Mouse (Mus musculus): Measurements from ENCODE around the gene Tepp. TPM values are rescaled to one million over a fixed set of nuclear protein-coding genes. Genes with fewer than 3 reads are reported as not detected.
A peak's percentile ranks its signal among the peaks of the same experiment; 100 is the strongest.

Tepp gene
- total and polyA plus RNA-seq, 2 experiments from 2014 or later = not detected

DNA sequence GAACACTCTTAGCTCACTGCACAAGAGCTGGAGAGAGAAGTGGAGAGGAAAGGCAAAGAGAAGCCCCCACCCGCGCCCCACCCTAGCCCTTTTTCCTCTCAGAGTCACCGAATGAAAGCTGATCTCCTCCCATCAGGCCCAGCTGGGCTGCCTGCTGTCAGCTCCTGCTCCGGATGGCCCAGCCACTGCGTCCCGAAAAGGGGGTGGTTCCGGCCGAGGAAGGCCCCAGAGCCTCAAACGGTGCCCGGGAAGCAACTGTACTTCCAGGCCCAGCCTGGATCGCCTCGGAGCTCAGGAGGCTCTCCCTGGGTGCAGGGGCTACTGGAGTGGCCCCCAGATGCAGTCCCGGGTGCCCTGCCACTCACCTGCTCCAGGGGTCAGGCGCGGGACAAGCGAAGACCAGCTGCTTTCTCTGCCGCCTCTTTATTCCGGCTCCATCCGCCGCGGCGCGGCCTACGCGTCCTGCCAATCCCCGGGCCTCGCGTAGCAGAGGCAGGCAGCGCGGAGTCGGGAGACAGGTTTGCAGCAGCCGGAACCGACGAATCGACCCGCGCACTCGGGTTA, 20.9 kb downstream of the Tepp start:
- Histone ChIP-seq H3K27me3 (ENCODE audit: control insufficient read depth, insufficient read depth, low read length) (no peaks in the 10 kb centered on the region), H3K4me1 (ENCODE audit: control insufficient read depth, insufficient read depth) (peaks cover 9% of the 10 kb centered on the region; the same call in 1 of the 2 replicates), H3K9ac (replicated peaks; ENCODE audit: low read depth, low read length) (peak overlapping the region; percentile 86), H3K9me3 (replicated peaks; ENCODE audit: control insufficient read depth, low read length) (no peaks in the 10 kb centered on the region), H3K4me2 (ENCODE audit: low read depth, low read length) (peak overlapping the region; percentile 84), H3K4me3 (ENCODE audit: low read depth, low read length) (peak overlapping the region; percentile 89), H3K36me3 (replicated peaks; ENCODE audit: control insufficient read depth, insufficient read depth, low read length) (peaks cover 49% of the 10 kb centered on the region), H3K27ac (ENCODE audit: low read depth) (peak overlapping the region; percentile 95)
- DNase-seq (ENCODE audit: low spot score) = peak; percentile 55
- TF ChIP-seq EP300 (IDR thresholded peaks at IDR 0.05; ENCODE audit: low read depth) (no peak; the same call in 1 of the 2 replicates), CTCF (IDR thresholded peaks at IDR 0.05; ENCODE audit: low read depth) (no peak)
- peak; percentile 47 for ATAC-seq (ENCODE audit: insufficient read depth, low read depth)
- WGBS = under 1% methylated on average over 37 of the region's 38 CpGs

DNA sequence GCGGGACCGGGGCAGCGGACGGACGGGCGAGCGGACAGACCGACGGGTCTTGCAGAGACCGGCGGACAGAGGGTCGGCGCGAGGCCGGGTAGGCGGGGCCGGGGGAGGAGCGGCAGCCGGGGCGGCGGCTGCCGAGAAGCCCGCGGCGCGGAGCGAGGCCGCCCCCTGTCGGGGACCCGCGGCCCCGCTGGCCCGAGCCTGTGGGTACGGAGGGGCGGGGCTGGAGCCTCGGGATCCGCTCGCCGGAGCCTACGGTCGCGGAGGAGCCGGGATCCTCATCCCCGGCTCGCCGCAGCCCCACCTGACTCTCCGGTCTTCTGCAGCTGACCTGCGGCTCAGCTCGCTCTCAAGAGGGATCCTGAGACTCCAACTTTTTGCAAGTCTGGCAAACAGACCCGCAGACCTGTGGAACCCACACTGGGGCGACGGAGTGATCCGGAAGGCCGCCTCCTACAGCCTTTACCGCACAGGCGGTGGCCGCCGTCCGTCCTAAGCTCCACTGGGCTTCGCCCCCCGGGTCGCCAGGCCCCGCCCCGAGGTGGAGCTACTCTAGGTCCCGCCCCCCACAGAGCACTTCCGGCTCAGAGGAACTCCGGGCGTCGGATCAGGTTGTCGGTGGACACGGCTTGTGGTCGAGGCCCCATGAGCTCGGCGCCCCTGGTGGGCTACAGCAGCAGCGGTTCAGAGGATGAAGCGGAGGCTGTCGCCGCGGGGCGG, 21.5 kb downstream of the Tepp start, which contains the start of the genes Zfp319 and Usb1:
TSS of gene Zfp319 (minus strand) at position 231 of the 717 bp plus-strand sequence.
TSS of gene Usb1 (plus strand) at position 565 of the 717 bp plus-strand sequence.
- under 1% methylated on average over 67 of the region's 80 CpGs for WGBS

DNA sequence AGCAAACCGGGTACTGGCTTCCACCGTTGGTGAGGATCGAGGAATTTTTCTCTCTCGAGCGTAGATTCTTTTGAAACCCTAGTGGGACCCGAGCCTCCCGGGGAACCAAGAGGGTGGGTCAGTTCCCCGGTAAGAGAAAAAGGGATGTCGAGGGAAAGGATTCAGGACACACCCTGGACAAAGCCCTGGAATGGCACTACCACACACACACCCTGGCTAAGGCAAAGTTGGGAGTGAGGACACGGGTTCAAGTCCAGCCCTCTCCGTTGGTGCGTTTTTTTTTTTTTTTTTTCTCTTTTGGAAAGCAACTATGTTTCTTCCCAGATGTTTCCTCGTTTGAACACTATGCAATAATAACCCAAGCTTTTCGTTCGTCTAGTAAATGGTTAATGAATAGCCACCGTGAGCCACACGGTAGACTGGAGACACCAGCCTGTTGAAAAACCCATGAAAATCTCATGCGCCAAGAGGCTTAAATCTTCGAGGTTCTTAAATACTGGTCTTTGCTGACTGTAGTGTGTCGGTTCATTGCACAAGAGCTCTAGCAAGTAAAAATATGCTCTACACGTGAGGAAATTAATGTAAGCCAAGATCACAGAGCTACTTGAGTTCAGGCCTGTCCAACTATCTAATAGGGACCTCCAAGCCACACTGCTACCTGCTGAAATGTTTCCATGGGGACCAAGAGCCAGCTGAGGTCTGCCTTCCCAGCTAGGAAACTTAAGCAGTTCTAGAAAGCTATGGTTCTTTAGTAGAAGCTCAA, 22.3 kb downstream of the Tepp start:
- H3K27ac ChIP-seq (ENCODE audit: low read depth) = peak overlapping the region; percentile 95
- TF ChIP-seq CTCF (IDR thresholded peaks at IDR 0.05; ENCODE audit: low read depth) = no peak
- TF ChIP-seq EP300 (IDR thresholded peaks at IDR 0.05; ENCODE audit: low read depth) = no peak
- DNase-seq (ENCODE audit: low spot score) (no peak), ATAC-seq (ENCODE audit: insufficient read depth, low read depth) (no peak)
- 22% methylated on average over 21 of the region's 21 CpGs for WGBS
- peak overlapping the region; percentile 84 for H3K4me2 ChIP-seq (ENCODE audit: low read depth, low read length)
- peak overlapping the region; percentile 89 for H3K4me3 ChIP-seq (ENCODE audit: low read depth, low read length)
- H3K4me1 ChIP-seq (ENCODE audit: control insufficient read depth, insufficient read depth) = peaks cover 9% of the 10 kb centered on the region; the same call in 1 of the 2 replicates
- peaks cover 40% of the 10 kb centered on the region for H3K36me3 ChIP-seq (replicated peaks; ENCODE audit: control insufficient read depth, insufficient read depth, low read length)
- peak overlapping the region; percentile 86; the same call in 1 of the 2 replicates for H3K9ac ChIP-seq (replicated peaks; ENCODE audit: low read depth, low read length)
- no peaks in the 10 kb centered on the region for H3K9me3 ChIP-seq (replicated peaks; ENCODE audit: control insufficient read depth, low read length)
- H3K27me3 ChIP-seq (ENCODE audit: control insufficient read depth, insufficient read depth, low read length) = no peaks in the 10 kb centered on the region

More for the DNA sequence above, 21.5 kb downstream of the Tepp start, which contains the start of the genes Zfp319 and Usb1:
- Histone ChIP-seq H3K27me3 (ENCODE audit: control insufficient read depth, insufficient read depth, low read length) (no peaks in the 10 kb centered on the region), H3K4me1 (ENCODE audit: control insufficient read depth, insufficient read depth) (peaks cover 9% of the 10 kb centered on the region; the same call in 1 of the 2 replicates), H3K4me3 (ENCODE audit: low read depth, low read length) (peak within 1 kb of the TSS; percentile 89), H3K4me2 (ENCODE audit: low read depth, low read length) (peak within 1 kb of the TSS; percentile 84), H3K9me3 (replicated peaks; ENCODE audit: control insufficient read depth, low read length) (no peaks in the 10 kb centered on the region), H3K27ac (ENCODE audit: low read depth) (peak within 1 kb of the TSS; percentile 95), H3K9ac (replicated peaks; ENCODE audit: low read depth, low read length) (peak within 1 kb of the TSS; percentile 86), H3K36me3 (replicated peaks; ENCODE audit: control insufficient read depth, insufficient read depth, low read length) (peaks cover 47% of the 10 kb centered on the region)
- ATAC-seq (ENCODE audit: insufficient read depth, low read depth) (peak; percentile 94), DNase-seq (ENCODE audit: low spot score) (peak; percentile 89)
- TF ChIP-seq CTCF (IDR thresholded peaks at IDR 0.05; ENCODE audit: low read depth) (peak; percentile 61), EP300 (IDR thresholded peaks at IDR 0.05; ENCODE audit: low read depth) (0 out of 2 replicates have a peak, but pooled peaks have one; percentile 65)

DNA sequence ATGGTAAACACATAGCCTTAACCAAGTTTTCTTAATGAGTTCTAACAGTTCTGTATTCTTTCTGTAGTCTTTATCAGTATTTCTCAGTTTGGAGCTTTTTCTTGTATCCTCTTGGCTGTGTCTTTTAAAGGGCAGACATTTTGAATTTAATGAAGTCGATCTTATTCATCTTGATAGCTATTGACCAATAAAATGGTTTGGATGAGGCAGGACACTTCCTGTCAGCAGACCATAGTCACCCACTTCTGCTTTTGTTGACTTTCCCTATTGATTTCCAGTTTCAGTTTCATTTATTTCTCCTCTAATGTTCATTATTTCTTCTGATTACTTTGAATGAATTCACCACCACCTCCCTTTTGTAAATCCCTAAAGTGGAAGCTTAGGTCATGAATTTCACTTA, 25.3 kb downstream of the Tepp start:
- no peak for TF ChIP-seq EP300 (IDR thresholded peaks at IDR 0.05; ENCODE audit: low read depth)
- no peak for TF ChIP-seq CTCF (IDR thresholded peaks at IDR 0.05; ENCODE audit: low read depth)
- peaks cover 45% of the 10 kb centered on the region for H3K36me3 ChIP-seq (replicated peaks; ENCODE audit: control insufficient read depth, insufficient read depth, low read length)

DNA sequence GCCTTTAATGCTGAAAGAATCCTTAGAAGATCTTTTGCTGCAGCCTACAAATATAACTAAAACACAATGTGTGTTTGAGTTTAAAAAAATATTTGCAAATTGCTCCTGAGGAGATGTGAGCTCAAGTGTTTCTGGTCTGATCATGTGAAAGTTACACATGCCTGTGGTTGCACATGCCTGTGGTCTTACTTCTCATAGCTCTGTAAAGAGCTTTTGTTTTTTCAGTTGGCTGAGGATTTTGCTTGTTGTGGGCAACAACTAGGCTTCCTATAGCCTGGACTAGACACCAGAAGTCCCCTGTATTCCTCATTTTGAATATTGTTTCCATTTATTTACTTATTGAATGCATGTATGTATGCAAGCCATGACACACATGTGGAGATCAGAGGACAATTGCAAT, 26.0 kb downstream of the Tepp start:
- no peak for ATAC-seq (ENCODE audit: insufficient read depth, low read depth)
- TF ChIP-seq CTCF (IDR thresholded peaks at IDR 0.05; ENCODE audit: low read depth) (no peak), EP300 (IDR thresholded peaks at IDR 0.05; ENCODE audit: low read depth) (no peak)

More for the DNA sequence above, 25.3 kb downstream of the Tepp start:
- Histone ChIP-seq H3K4me3 (ENCODE audit: low read depth, low read length) (no peak overlapping the region), H3K4me2 (ENCODE audit: low read depth, low read length) (no peak overlapping the region), H3K27me3 (ENCODE audit: control insufficient read depth, insufficient read depth, low read length) (no peaks in the 10 kb centered on the region), H3K27ac (ENCODE audit: low read depth) (no peak overlapping the region), H3K4me1 (ENCODE audit: control insufficient read depth, insufficient read depth) (no peaks in the 10 kb centered on the region), H3K9me3 (replicated peaks; ENCODE audit: control insufficient read depth, low read length) (no peaks in the 10 kb centered on the region), H3K9ac (replicated peaks; ENCODE audit: low read depth, low read length) (no peak overlapping the region)
- DNase-seq (ENCODE audit: low spot score) (no peak), ATAC-seq (ENCODE audit: insufficient read depth, low read depth) (no peak)
- 82% methylated on average over 1 of the region's 1 CpGs for WGBS

More for the DNA sequence above, 26.0 kb downstream of the Tepp start:
- H3K9ac ChIP-seq (replicated peaks; ENCODE audit: low read depth, low read length) = no peak overlapping the region
- no peaks in the 10 kb centered on the region for H3K9me3 ChIP-seq (replicated peaks; ENCODE audit: control insufficient read depth, low read length)
- H3K27ac ChIP-seq (ENCODE audit: low read depth) = no peak overlapping the region
- 0 out of 2 replicates have a peak, but pooled peaks cover 3% of the 10 kb centered on the region for H3K4me1 ChIP-seq (ENCODE audit: control insufficient read depth, insufficient read depth)
- H3K36me3 ChIP-seq (replicated peaks; ENCODE audit: control insufficient read depth, insufficient read depth, low read length) = peaks cover 51% of the 10 kb centered on the region
- H3K27me3 ChIP-seq (ENCODE audit: control insufficient read depth, insufficient read depth, low read length) = no peaks in the 10 kb centered on the region
- no peak overlapping the region for H3K4me3 ChIP-seq (ENCODE audit: low read depth, low read length)
- H3K4me2 ChIP-seq (ENCODE audit: low read depth, low read length) = no peak overlapping the region
- DNase-seq (ENCODE audit: low spot score) = no peak

Measured in heart, postnatal 0 days (tissue).